Mouse (Mus musculus) CH12F3 (cell line): ENCODE measurements around the gene Thoc7.

Experiments
- in situ Hi-C: fragments of 300-500 bp; cut with MboI; formaldehyde crosslinking; loops from 2 replicates; pipeline ENCODE4 v1.14.3; 2020; ENCODE audit warnings: low sequenced_read_pairs

Thoc7 gene

DNA sequence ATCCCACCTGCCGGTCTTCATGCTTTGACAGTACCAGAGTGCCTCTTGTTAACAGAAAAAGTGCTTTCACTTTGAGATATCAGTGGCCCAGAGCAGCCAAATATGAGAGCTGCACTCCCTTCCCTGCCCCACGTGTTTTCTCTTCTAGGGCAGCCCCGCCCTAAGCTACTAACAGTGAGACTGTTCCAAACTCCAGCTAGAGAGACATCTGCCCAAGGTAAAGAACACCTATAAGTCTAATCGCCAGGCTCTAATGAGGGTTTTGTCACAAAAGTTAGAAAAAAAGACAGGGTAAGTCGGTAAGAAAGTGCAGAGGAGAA, 27.6 kb downstream of the Thoc7 start:
- in situ Hi-C loops, result no loop called here

DNA sequence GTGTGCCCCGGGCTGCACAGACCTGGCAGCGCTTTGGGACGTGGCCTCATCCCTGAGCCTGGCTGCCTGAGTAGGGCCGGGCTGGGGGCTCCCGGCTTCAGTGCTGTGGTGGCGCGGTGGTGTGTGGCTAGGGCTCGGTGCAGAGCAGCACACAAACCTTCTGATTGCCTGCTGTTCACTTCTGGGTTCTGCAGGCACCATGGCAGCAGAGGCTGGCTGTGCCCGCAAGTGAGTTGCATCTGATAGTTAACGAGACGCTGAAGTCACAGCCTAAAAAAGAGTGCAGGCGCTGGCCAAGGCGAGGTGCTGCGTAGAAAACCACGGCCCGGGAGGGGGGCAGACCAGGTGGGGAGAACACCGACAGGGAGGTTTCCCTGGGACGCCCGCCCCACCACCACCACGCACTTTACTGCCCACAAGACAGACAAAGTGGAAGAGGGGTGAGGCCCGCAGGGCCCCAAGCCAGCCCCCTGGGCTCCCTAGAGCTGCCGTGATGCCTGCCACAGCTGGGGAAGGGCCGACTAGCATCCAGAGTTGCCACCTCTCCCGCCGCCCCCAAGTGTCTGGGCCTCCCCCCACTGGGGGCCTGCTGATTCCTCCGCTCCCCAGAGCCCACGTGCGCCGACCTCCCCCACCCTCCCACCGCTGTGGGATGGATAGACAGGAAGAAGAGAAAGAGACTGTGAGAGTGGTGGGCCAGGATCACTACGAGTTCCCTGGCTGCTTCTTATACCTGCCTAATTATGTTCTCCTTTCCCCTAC, 28.2 kb downstream of the Thoc7 start:
- in situ Hi-C loops, result no loop called here

- in situ Hi-C loops, result loop anchor here (25.0 kb wide), 1 partner anchor 555 kb away; no protein-coding TSS in a partner anchor
Measured at GRCm38 (mm10) chr14:13917630-13918029, 44.0 kb downstream of the Thoc7 start.

- in situ Hi-C loops, result loop anchor here (25.0 kb wide), 1 partner anchor 555 kb away; no protein-coding TSS in a partner anchor
Measured at GRCm38 (mm10) chr14:13917208-13917607, 44.4 kb downstream of the Thoc7 start.

DNA sequence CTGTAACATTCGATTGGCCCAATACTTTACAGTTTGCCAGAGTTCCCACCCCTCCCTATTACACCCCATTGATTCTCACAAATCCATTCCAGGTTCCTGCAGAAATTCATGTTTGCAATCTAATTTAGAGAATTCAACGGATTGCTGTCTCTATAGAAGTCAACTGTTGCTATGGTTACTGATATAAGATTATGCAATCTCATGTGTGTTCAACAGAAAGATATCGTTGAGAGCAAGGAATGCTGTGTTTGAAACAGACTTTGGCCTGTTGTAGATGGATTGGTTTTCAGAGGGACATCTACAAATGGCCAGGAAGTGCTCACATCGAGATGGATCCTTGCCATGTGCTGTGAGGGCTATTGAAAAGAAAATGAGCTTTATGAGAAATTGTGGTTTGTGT, 46.4 kb downstream of the Thoc7 start:
- in situ Hi-C loops, result loop anchor here (25.0 kb wide), 1 partner anchor 553 kb away; no protein-coding TSS in a partner anchor

- in situ Hi-C loops, result loop anchor here (25.0 kb wide), 1 partner anchor 552 kb away; no protein-coding TSS in a partner anchor
Measured at GRCm38 (mm10) chr14:13914387-13915082, 47.1 kb downstream of the Thoc7 start, which contains the start of gene Gm281. Gene Gm281 (minus strand): TSS chr14:13914478.

DNA sequence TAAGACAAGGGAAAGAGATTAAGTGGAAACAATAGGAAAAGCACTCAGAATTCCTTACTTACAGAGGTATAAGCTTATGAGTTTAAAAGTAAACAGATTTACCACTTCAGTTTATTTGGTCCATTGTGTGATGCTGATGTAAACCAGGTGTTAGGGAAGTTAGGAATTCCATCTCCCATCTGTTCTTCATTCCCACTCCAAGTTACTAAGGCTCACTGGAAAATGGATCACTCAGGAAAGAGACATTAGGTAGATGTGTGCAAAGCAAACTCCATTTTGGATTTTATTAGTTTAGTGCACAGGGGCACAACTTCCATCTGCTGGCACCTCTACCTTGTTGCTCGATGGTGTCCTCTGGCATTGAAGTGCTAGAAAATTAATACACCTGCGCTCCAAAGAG, 51.5 kb downstream of the Thoc7 start:
- in situ Hi-C loops, result loop anchor here (25.0 kb wide), 1 partner anchor 548 kb away; no protein-coding TSS in a partner anchor

GRCm38 (mm10) chr14:13907145-13907544, 54.5 kb downstream of the Thoc7 start:
- in situ Hi-C loops, result loop anchor here (25.0 kb wide), 1 partner anchor 545 kb away; no protein-coding TSS in a partner anchor

DNA sequence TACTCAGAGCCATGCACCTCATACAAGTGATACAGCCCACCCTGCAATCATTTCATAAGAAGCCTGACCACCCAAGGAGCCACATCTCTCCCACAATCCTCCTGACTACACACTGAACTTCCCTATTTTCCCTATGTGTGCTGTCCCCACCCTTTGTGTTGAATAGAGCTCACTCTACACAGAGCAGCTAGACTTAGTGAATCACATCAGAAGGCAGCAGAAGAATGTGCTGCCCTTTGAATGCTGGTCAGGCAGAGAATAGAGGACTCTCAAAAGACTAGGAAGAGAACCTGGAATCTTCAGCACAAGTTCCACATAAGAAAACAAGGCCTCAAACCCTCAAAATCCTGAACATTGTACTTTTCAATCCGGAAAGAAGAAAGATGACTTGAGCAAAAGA, 55.2 kb downstream of the Thoc7 start:
- in situ Hi-C loops, result loop anchor here (25.0 kb wide), 1 partner anchor 544 kb away; no protein-coding TSS in a partner anchor

DNA sequence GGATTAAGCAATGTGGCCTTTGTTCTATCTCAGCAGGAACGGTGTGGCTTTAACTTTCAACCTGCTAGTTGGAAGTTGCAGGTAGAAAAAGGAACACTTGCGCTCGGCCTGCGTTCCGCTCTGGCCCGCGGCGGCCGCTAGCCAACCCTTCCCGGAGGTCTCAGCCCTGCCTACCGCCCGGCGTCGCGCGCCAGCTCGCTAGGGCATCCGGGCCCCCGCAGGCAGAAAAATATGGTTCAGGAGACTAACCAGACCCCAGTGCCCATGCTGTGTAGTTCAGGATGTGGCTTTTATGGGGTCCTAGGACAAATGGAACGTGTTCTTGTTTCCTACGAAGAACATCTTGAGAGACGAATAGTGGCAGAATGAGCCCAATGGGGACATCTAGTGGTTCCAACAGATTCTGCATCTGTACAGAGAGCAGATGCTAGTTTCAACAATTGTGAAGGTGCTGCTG, 60.0 kb downstream of the Thoc7 start:
- in situ Hi-C loops, result loop anchor here (25.0 kb wide), 1 partner anchor 539 kb away; no protein-coding TSS in a partner anchor
